Mouse (Mus musculus): Measurements from ENCODE around the gene Pigs.

GRCm38 (mm10) chr11:78322076-78322831 lies 6.0 kb upstream of the Pigs start:
- TF ChIP-seq CTCF (IDR thresholded peaks at IDR 0.05; ENCODE audit: borderline replicate concordance, control insufficient read depth, extremely low read depth, insufficient read depth, low read length, poor library complexity): no peak
- TF ChIP-seq POLR2A (IDR thresholded peaks at IDR 0.05; ENCODE audit: control insufficient read depth, extremely low read depth, insufficient read depth, low read length, poor library complexity): no peak

Data from thymus, adult 2 months (tissue).